Mouse (Mus musculus): ENCODE results near the gene Syngap1.

DNA sequence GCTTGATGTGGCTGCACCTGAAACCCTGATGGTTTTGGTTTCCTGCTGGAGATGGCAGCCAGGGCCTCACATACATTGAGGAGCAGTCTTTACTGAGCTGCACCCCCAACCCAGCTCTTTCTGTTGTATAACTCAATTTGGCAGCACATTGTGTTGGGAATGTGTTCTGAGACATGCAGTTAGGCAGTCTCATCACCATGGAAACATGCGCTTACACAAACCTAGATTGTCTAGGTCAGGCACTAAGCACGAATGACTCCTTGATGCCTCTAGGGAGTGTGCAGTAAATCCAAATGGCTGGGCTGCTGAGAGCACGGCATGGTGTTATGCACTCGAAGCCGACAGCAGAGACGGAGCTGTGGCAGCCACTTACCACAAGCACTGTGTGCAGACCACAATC lies 46.7 kb upstream of the Syngap1 start:
- TF ChIP-seq CTCF (IDR thresholded peaks at IDR 0.05; ENCODE audit: control insufficient read depth, insufficient read depth, low read length) = no peak
- TF ChIP-seq POLR2A (IDR thresholded peaks at IDR 0.05; ENCODE audit: borderline replicate concordance, control insufficient read depth, low read depth, low read length) = no peak
